Mouse (Mus musculus) stomach, postnatal 0 days (tissue): Measurements from ENCODE around the gene Tex2.
"Not testable (repeated sequence)": the region's sequence is repeated elsewhere in the genome, so short reads cannot be mapped to it uniquely, and the experiment has no call there.

Source experiments
- CTCF ChIP-seq: IDR thresholded peaks from 2 replicates; pipeline ENCODE4 v1.5.1; 2016; ENCODE audit warnings: antibody characterized with exemption, low read depth, mild to moderate bottlenecking, moderate library complexity
- EP300 ChIP-seq: optimal IDR thresholded peaks from 2 replicates; pipeline ENCODE3; 2016; ENCODE audit warnings: antibody characterized with exemption

- not testable (repeated sequence) for TF ChIP-seq CTCF, EP300
Observed at GRCm38 (mm10) chr11:106656896-106657498, 43.8 kb upstream of the Tex2 start.
